Mouse (Mus musculus): ENCODE measurements around the gene Scube1. TPM values are rescaled to one million over a fixed set of nuclear protein-coding genes. Genes with fewer than 3 reads are reported as not detected.
A peak's percentile ranks its signal among the peaks of the same experiment; 100 is the strongest.

Scube1 gene
- total and polyA plus RNA-seq, 2 experiments from 2014 or later, result 1.9 to 4.3 TPM

DNA sequence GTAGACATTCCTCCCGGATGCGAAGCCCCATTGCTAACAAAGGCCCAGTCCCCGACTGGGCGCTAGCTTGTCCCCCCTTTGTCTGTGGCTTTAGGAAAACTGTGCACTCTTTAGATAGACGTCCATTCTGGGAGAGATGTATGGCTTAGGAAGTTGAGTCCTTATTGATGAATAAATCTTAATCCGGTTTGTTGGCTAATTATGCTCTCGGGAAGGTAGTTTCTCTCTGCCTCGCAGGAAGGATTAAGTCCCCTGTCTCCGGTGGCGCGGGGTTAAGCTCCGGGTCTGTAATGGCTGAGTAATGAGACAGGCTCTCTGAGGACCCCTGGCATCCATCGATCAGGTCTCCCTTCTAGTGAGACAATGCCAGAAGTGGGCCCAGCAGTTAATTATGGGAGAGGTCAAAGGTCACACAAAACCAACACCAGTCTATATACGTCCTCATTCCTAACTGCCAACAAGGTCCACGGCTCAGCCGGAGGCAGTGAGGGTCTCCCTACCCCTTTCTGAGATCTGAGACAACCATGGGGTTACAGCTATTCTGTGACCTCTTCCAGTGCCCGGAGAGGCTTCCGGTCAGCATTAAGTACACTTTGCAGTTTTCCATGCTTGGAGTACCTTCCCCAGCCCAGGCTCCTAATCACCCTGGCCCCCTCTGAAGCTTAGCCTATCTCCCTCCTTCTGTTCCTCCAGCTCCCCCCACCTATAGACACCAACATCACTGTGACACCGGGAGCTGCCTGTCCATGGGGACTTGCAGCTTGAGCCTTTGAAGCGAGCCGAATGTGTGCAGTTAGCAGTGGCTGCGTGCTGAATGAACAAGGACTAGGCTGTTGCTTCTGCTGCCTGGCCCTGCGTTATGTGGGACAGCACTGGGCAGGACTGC lies 14.7 kb downstream of the Scube1 start:
- no peak overlapping the region for H3K9ac ChIP-seq (replicated peaks; ENCODE audit: low read depth, low read length)
- H3K4me3 ChIP-seq (ENCODE audit: low read depth, low read length), result no peak overlapping the region
- no peak for ATAC-seq (ENCODE audit: insufficient read depth, low read depth)
- WGBS, result 70% methylated on average over 23 of the region's 23 CpGs
- H3K36me3 ChIP-seq (replicated peaks; ENCODE audit: control insufficient read depth, insufficient read depth, low read length), result no peaks in the 10 kb centered on the region
- H3K27ac ChIP-seq (ENCODE audit: low read depth), result no peak overlapping the region
- no peaks in the 10 kb centered on the region for H3K27me3 ChIP-seq (ENCODE audit: control insufficient read depth, insufficient read depth, low read length)
- no peaks in the 10 kb centered on the region for H3K9me3 ChIP-seq (replicated peaks; ENCODE audit: control insufficient read depth, low read length)
- DNase-seq (ENCODE audit: low spot score), result no peak
- TF ChIP-seq EP300 (IDR thresholded peaks at IDR 0.05; ENCODE audit: low read depth), result no peak
- TF ChIP-seq CTCF (IDR thresholded peaks at IDR 0.05; ENCODE audit: low read depth), result no peak
- no peak overlapping the region for H3K4me2 ChIP-seq (ENCODE audit: low read depth, low read length)
- H3K4me1 ChIP-seq (ENCODE audit: control insufficient read depth, insufficient read depth), result no peaks in the 10 kb centered on the region

DNA sequence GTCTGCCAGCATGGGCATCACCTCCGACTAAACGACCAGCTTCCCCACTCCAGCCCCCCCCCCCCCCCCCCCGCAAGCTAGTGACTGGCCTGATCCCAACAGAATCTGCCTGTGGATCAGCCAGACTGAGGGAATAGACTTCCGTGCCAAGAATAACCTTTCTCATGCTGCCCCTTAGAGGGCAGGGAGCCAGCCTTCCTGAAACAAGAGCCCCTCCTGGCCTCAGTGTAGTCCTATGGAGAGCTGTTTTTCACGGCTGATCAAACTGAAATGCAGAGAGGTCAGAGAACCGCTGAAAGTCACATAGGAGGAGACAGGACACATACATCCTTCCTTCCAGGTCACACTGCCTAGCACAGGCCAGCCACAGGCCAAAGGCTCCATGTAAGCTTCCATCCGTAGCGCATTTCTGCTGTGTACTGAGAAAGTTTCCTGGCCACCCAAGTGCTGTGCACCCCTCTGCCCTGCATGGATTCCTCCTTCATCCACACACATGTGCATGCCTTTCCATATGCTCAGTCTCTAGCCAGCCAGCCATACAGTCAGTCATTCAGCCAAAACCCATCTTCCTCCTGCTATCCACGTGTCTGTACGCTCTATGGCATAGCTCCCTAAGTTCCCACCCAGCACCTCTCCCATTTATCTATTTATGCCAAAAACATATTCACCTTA lies 18.2 kb downstream of the Scube1 start:
- no peaks in the 10 kb centered on the region for H3K36me3 ChIP-seq (replicated peaks; ENCODE audit: control insufficient read depth, insufficient read depth, low read length)
- no peak overlapping the region for H3K4me3 ChIP-seq (ENCODE audit: low read depth, low read length)
- WGBS, result 35% methylated on average over 10 of the region's 10 CpGs
- no peak overlapping the region for H3K27ac ChIP-seq (ENCODE audit: low read depth)
- TF ChIP-seq EP300 (IDR thresholded peaks at IDR 0.05; ENCODE audit: low read depth) (no peak), CTCF (IDR thresholded peaks at IDR 0.05; ENCODE audit: low read depth) (no peak)
- H3K4me2 ChIP-seq (ENCODE audit: low read depth, low read length), result no peak overlapping the region
- no peak for DNase-seq (ENCODE audit: low spot score)
- H3K27me3 ChIP-seq (ENCODE audit: control insufficient read depth, insufficient read depth, low read length), result no peaks in the 10 kb centered on the region; the same call in 1 of the 2 replicates
- ATAC-seq (ENCODE audit: insufficient read depth, low read depth), result peak; percentile 33; the same call in 1 of the 2 replicates
- H3K4me1 ChIP-seq (ENCODE audit: control insufficient read depth, insufficient read depth), result no peaks in the 10 kb centered on the region
- H3K9me3 ChIP-seq (replicated peaks; ENCODE audit: control insufficient read depth, low read length), result no peaks in the 10 kb centered on the region
- no peak overlapping the region for H3K9ac ChIP-seq (replicated peaks; ENCODE audit: low read depth, low read length)

DNA sequence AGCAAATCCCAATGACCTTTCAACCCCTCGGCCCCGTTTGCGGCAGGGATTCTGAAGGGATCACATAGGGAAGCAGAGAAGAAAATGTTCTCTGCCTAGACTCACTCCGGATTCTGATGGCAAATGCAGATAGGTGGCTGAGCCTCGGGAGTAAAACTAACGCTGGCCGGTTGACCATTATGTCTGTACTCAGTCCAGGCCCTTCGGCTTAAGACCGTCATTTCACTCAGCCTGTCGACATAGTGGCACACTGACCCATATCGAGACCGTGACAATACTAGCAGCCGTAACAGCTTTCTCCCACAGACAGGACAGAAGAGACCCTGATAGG lies 24.3 kb downstream of the Scube1 start:
- H3K9ac ChIP-seq (replicated peaks; ENCODE audit: low read depth, low read length), result no peak overlapping the region
- no peaks in the 10 kb centered on the region for H3K9me3 ChIP-seq (replicated peaks; ENCODE audit: control insufficient read depth, low read length)
- H3K36me3 ChIP-seq (replicated peaks; ENCODE audit: control insufficient read depth, insufficient read depth, low read length), result no peaks in the 10 kb centered on the region
- TF ChIP-seq EP300 (IDR thresholded peaks at IDR 0.05; ENCODE audit: low read depth) (no peak), CTCF (IDR thresholded peaks at IDR 0.05; ENCODE audit: low read depth) (no peak)
- peaks cover 5% of the 10 kb centered on the region; the same call in 1 of the 2 replicates for H3K4me1 ChIP-seq (ENCODE audit: control insufficient read depth, insufficient read depth)
- H3K27me3 ChIP-seq (ENCODE audit: control insufficient read depth, insufficient read depth, low read length), result no peaks in the 10 kb centered on the region; the same call in 1 of the 2 replicates
- H3K4me2 ChIP-seq (ENCODE audit: low read depth, low read length), result no peak overlapping the region
- WGBS, result 79% methylated on average over 13 of the region's 13 CpGs
- H3K27ac ChIP-seq (ENCODE audit: low read depth), result no peak overlapping the region
- H3K4me3 ChIP-seq (ENCODE audit: low read depth, low read length), result no peak overlapping the region
- no peak for ATAC-seq (ENCODE audit: insufficient read depth, low read depth)
- no peak for DNase-seq (ENCODE audit: low spot score)

DNA sequence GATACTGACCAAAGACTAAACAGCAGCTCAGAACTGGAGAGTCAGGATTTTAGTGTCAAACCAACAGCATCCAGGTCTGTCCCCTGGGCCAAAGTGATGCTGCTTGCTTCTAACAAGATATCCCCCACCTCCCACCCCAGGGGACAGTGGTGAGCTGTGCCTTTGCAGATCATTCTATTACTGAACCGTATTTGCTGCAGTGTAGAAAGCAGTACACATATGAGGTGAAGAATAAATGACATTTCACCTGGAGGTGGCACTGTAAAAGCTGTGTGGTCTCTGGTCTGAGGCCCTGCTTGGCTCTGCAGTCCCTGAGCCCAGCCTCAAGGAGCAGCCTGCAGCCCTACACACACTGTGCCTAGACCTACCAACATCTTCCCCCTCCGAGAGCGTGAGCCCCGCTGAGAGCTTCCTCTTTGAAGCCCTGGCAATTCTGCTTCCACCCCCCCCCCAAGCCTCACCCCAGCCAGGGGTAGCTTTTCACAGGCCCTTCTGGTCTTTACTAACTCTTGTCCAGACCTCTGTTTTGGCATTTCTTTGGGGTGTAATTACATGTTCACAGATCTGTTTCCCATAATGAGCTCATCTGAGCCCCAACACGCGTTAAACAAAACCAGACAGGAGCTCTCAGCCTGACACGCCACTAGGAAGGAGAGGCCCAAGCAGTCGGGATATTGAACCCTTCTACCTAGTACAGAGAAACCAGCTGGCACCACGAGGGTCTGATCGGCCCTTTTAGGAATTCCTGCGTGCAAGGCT lies 24.8 kb downstream of the Scube1 start:
- WGBS, result 69% methylated on average over 11 of the region's 11 CpGs
- TF ChIP-seq EP300 (IDR thresholded peaks at IDR 0.05; ENCODE audit: low read depth) (no peak), CTCF (IDR thresholded peaks at IDR 0.05; ENCODE audit: low read depth) (no peak)
- H3K4me2 ChIP-seq (ENCODE audit: low read depth, low read length), result no peak overlapping the region
- H3K36me3 ChIP-seq (replicated peaks; ENCODE audit: control insufficient read depth, insufficient read depth, low read length), result no peaks in the 10 kb centered on the region
- no peaks in the 10 kb centered on the region; the same call in 1 of the 2 replicates for H3K27me3 ChIP-seq (ENCODE audit: control insufficient read depth, insufficient read depth, low read length)
- DNase-seq (ENCODE audit: low spot score), result no peak
- no peak overlapping the region for H3K9ac ChIP-seq (replicated peaks; ENCODE audit: low read depth, low read length)
- no peaks in the 10 kb centered on the region for H3K9me3 ChIP-seq (replicated peaks; ENCODE audit: control insufficient read depth, low read length)
- no peak overlapping the region for H3K4me3 ChIP-seq (ENCODE audit: low read depth, low read length)
- H3K27ac ChIP-seq (ENCODE audit: low read depth), result no peak overlapping the region
- no peak for ATAC-seq (ENCODE audit: insufficient read depth, low read depth)
- H3K4me1 ChIP-seq (ENCODE audit: control insufficient read depth, insufficient read depth), result peaks cover 5% of the 10 kb centered on the region; the same call in 1 of the 2 replicates

DNA sequence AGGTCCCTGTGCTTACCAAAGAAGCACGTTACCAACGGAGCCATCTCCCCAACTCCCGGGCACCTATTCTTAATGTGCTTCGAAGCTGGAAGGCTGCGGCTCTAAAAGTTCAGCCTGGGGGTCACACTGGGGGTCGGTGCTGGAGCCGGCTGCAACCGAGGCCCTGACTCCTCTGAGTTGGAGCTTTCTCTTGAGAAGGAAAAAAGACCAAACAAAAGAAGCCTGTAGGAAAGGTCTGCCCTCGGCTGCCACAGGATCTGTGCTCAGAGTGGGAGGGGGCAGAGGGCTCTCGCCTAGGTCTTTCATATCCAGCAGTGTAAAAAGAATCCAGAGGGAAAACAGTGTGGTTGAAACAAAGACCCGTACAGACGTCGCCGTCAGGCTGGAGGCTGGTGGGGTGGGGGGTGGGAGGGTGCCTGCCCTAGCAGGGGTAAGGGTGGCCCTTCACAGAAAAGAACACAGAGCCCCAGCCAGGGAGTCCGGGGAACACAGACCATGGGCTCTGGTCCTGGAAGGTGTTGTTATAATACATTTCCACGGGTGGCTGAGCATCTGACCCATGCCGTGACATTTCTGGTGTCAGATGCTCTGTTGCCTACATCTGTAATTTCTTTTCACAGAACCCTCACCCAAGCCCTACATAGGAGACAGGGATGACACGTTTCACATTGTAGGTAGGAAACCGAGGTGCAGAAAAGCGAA lies 25.5 kb downstream of the Scube1 start:
- Histone ChIP-seq H3K4me3 (ENCODE audit: low read depth, low read length) (no peak overlapping the region), H3K27me3 (ENCODE audit: control insufficient read depth, insufficient read depth, low read length) (no peaks in the 10 kb centered on the region; the same call in 1 of the 2 replicates), H3K4me1 (ENCODE audit: control insufficient read depth, insufficient read depth) (peaks cover 5% of the 10 kb centered on the region; the same call in 1 of the 2 replicates), H3K36me3 (replicated peaks; ENCODE audit: control insufficient read depth, insufficient read depth, low read length) (no peaks in the 10 kb centered on the region), H3K4me2 (ENCODE audit: low read depth, low read length) (no peak overlapping the region), H3K9me3 (replicated peaks; ENCODE audit: control insufficient read depth, low read length) (no peaks in the 10 kb centered on the region), H3K9ac (replicated peaks; ENCODE audit: low read depth, low read length) (no peak overlapping the region), H3K27ac (ENCODE audit: low read depth) (no peak overlapping the region)
- no peak for TF ChIP-seq EP300 (IDR thresholded peaks at IDR 0.05; ENCODE audit: low read depth)
- no peak for TF ChIP-seq CTCF (IDR thresholded peaks at IDR 0.05; ENCODE audit: low read depth)
- ATAC-seq (ENCODE audit: insufficient read depth, low read depth) (no peak), DNase-seq (ENCODE audit: low spot score) (no peak)
- WGBS, result 79% methylated on average over 20 of the region's 20 CpGs
